Mouse (Mus musculus): ENCODE results near the gene Mrto4. TPM values are rescaled to one million over a fixed set of nuclear protein-coding genes. Genes with fewer than 3 reads are reported as not detected.

Gene Mrto4
- total and polyA plus RNA-seq, 2 experiments from 2014 or later = 53.7 to 80.7 TPM

- Histone ChIP-seq H3K27me3 (ENCODE audit: insufficient read depth, low read length) (no peaks in the 10 kb centered on the region), H3K4me1 (ENCODE audit: insufficient read depth) (no peaks in the 10 kb centered on the region), H3K9me3 (ENCODE audit: low read length) (no peaks in the 10 kb centered on the region), H3K36me3 (ENCODE audit: insufficient read depth) (peaks cover 8% of the 10 kb centered on the region; the same call in 1 of the 2 replicates), H3K4me2 (ENCODE audit: low read depth) (no peak overlapping the region), H3K9ac (no peak overlapping the region), H3K4me3 (ENCODE audit: low read depth, low read length) (no peak overlapping the region), H3K27ac (ENCODE audit: low read depth, low read length) (no peak overlapping the region)
- DNase-seq = no peak
- 83% methylated on average over 4 of the region's 4 CpGs for WGBS
- TF ChIP-seq CTCF (IDR thresholded peaks at IDR 0.05; ENCODE audit: low read depth) = no peak
- no peak for ATAC-seq
Observed at GRCm38 (mm10) chr4:139340835-139341234, 11.5 kb downstream of the Mrto4 start.

GRCm38 (mm10) chr4:139338145-139338544 lies 14.2 kb downstream of the Mrto4 start:
- Histone ChIP-seq H3K36me3 (ENCODE audit: insufficient read depth) (no peaks in the 10 kb centered on the region), H3K4me1 (ENCODE audit: insufficient read depth) (no peaks in the 10 kb centered on the region), H3K4me2 (ENCODE audit: low read depth) (no peak overlapping the region), H3K4me3 (ENCODE audit: low read depth, low read length) (no peak overlapping the region), H3K9ac (no peak overlapping the region), H3K27me3 (ENCODE audit: insufficient read depth, low read length) (no peaks in the 10 kb centered on the region), H3K27ac (ENCODE audit: low read depth, low read length) (no peak overlapping the region), H3K9me3 (ENCODE audit: low read length) (no peaks in the 10 kb centered on the region)
- 64% methylated on average over 33 of the region's 33 CpGs for WGBS
- DNase-seq = no peak
- TF ChIP-seq CTCF (IDR thresholded peaks at IDR 0.05; ENCODE audit: low read depth) = no peak
- no peak for ATAC-seq

- Histone ChIP-seq H3K9ac (no peak overlapping the region), H3K4me1 (ENCODE audit: insufficient read depth) (no peaks in the 10 kb centered on the region), H3K27me3 (ENCODE audit: insufficient read depth, low read length) (no peaks in the 10 kb centered on the region), H3K36me3 (ENCODE audit: insufficient read depth) (no peaks in the 10 kb centered on the region), H3K4me2 (ENCODE audit: low read depth) (0 out of 2 replicates have a peak overlapping the region, but pooled peaks have one; percentile 17), H3K4me3 (ENCODE audit: low read depth, low read length) (no peak overlapping the region), H3K9me3 (ENCODE audit: low read length) (no peaks in the 10 kb centered on the region), H3K27ac (ENCODE audit: low read depth, low read length) (no peak overlapping the region)
- peak; percentile 77 for TF ChIP-seq CTCF (IDR thresholded peaks at IDR 0.05; ENCODE audit: low read depth)
- WGBS = 32% methylated on average over 24 of the region's 24 CpGs
- DNase-seq (peak; percentile 75), ATAC-seq (no peak)
Observed at GRCm38 (mm10) chr4:139336822-139337483, 15.4 kb downstream of the Mrto4 start.

GRCm38 (mm10) chr4:139335507-139335906 lies 16.9 kb downstream of the Mrto4 start:
- DNase-seq = no peak
- no peak overlapping the region for H3K4me3 ChIP-seq (ENCODE audit: low read depth, low read length)
- no peak overlapping the region for H3K27ac ChIP-seq (ENCODE audit: low read depth, low read length)
- WGBS = 61% methylated on average over 7 of the region's 7 CpGs
- H3K27me3 ChIP-seq (ENCODE audit: insufficient read depth, low read length) = no peaks in the 10 kb centered on the region
- no peak overlapping the region for H3K4me2 ChIP-seq (ENCODE audit: low read depth)
- H3K9ac ChIP-seq = no peak overlapping the region
- no peaks in the 10 kb centered on the region for H3K36me3 ChIP-seq (ENCODE audit: insufficient read depth)
- TF ChIP-seq CTCF (IDR thresholded peaks at IDR 0.05; ENCODE audit: low read depth) = no peak
- H3K4me1 ChIP-seq (ENCODE audit: insufficient read depth) = no peaks in the 10 kb centered on the region
- no peak for ATAC-seq
- H3K9me3 ChIP-seq (ENCODE audit: low read length) = no peaks in the 10 kb centered on the region

GRCm38 (mm10) chr4:139334631-139335295 lies 17.6 kb downstream of the Mrto4 start:
- no peaks in the 10 kb centered on the region for H3K36me3 ChIP-seq (ENCODE audit: insufficient read depth)
- no peaks in the 10 kb centered on the region for H3K9me3 ChIP-seq (ENCODE audit: low read length)
- H3K9ac ChIP-seq = no peak overlapping the region
- DNase-seq (no peak), ATAC-seq (no peak)
- H3K4me3 ChIP-seq (ENCODE audit: low read depth, low read length) = no peak overlapping the region
- no peaks in the 10 kb centered on the region for H3K4me1 ChIP-seq (ENCODE audit: insufficient read depth)
- H3K4me2 ChIP-seq (ENCODE audit: low read depth) = no peak overlapping the region
- 76% methylated on average over 6 of the region's 9 CpGs for WGBS
- H3K27ac ChIP-seq (ENCODE audit: low read depth, low read length) = no peak overlapping the region
- H3K27me3 ChIP-seq (ENCODE audit: insufficient read depth, low read length) = no peaks in the 10 kb centered on the region
- TF ChIP-seq CTCF (IDR thresholded peaks at IDR 0.05; ENCODE audit: low read depth) = no peak

GRCm38 (mm10) chr4:139330605-139331004 lies 21.8 kb downstream of the Mrto4 start:
- Histone ChIP-seq H3K4me1 (ENCODE audit: insufficient read depth) (no peaks in the 10 kb centered on the region), H3K36me3 (ENCODE audit: insufficient read depth) (no peaks in the 10 kb centered on the region), H3K4me3 (ENCODE audit: low read depth, low read length) (no peak overlapping the region), H3K9me3 (ENCODE audit: low read length) (no peaks in the 10 kb centered on the region), H3K4me2 (ENCODE audit: low read depth) (no peak overlapping the region), H3K27me3 (ENCODE audit: insufficient read depth, low read length) (no peaks in the 10 kb centered on the region), H3K9ac (no peak overlapping the region), H3K27ac (ENCODE audit: low read depth, low read length) (no peak overlapping the region)
- peak; percentile 52 for TF ChIP-seq CTCF (IDR thresholded peaks at IDR 0.05; ENCODE audit: low read depth)
- ATAC-seq (no peak), DNase-seq (peak; percentile 42)
- WGBS = 13% methylated on average over 10 of the region's 10 CpGs

- Histone ChIP-seq H3K27ac (ENCODE audit: low read depth, low read length) (no peak overlapping the region), H3K36me3 (ENCODE audit: insufficient read depth) (peaks cover 10% of the 10 kb centered on the region; the same call in 1 of the 2 replicates), H3K9ac (no peak overlapping the region), H3K27me3 (ENCODE audit: insufficient read depth, low read length) (no peaks in the 10 kb centered on the region), H3K4me3 (ENCODE audit: low read depth, low read length) (no peak overlapping the region), H3K4me2 (ENCODE audit: low read depth) (no peak overlapping the region), H3K9me3 (ENCODE audit: low read length) (no peaks in the 10 kb centered on the region), H3K4me1 (ENCODE audit: insufficient read depth) (no peaks in the 10 kb centered on the region)
- ATAC-seq (no peak), DNase-seq (no peak)
- TF ChIP-seq CTCF (IDR thresholded peaks at IDR 0.05; ENCODE audit: low read depth) = no peak
- 91% methylated on average over 4 of the region's 4 CpGs for WGBS
Observed at GRCm38 (mm10) chr4:139319740-139320139, 32.6 kb downstream of the Mrto4 start.

Measured in forebrain, postnatal 0 days (tissue).